Mouse (Mus musculus) mouse embryonic stem cell (cell line): ENCODE data around the gene Tbc1d14.

Source experiments
- in situ Hi-C, 2 experiments: fragments of 300-500 bp; cut with MboI; formaldehyde crosslinking; loops; 1 replicate in 1 of 2; 3 replicates in 1 of 2; pipeline ENCODE4 v1.14.3; 2019 to 2020; ENCODE audit warnings: low sequenced_read_pairs in 2 of 2, low pct_unique_long_range_greater_than_20kb in 1 of 2, mixed read lengths in 1 of 2; ENCODE audit not compliant: unreplicated experiment in 1 of 2

Gene Tbc1d14

GRCm38 (mm10) chr5:36530129-36530751, 62.8 kb downstream of the Tbc1d14 start:
- in situ Hi-C loops: loop anchor here in 1 of 2 experiments (5.0 kb wide), 1 partner anchor 52 kb away; no protein-coding TSS in a partner anchor

- in situ Hi-C loops: loop anchor here (5.0 kb wide), 1 partner anchor 53 kb away; no protein-coding TSS in a partner anchor
Measured at GRCm38 (mm10) chr5:36529698-36530097, 63.4 kb downstream of the Tbc1d14 start.

- in situ Hi-C loops: loop anchor here in 1 of 2 experiments (5.0 kb wide), 1 partner anchor 55 kb away; no protein-coding TSS in a partner anchor
Measured at GRCm38 (mm10) chr5:36526921-36527320, 66.2 kb downstream of the Tbc1d14 start.

GRCm38 (mm10) chr5:36526274-36526673, 66.8 kb downstream of the Tbc1d14 start:
- in situ Hi-C loops: loop anchor here in 1 of 2 experiments (5.0 kb wide), 1 partner anchor 56 kb away; no protein-coding TSS in a partner anchor

GRCm38 (mm10) chr5:36525216-36525615, 67.9 kb downstream of the Tbc1d14 start:
- in situ Hi-C loops: loop anchor here in 1 of 2 experiments (5.0 kb wide), 1 partner anchor 57 kb away; no protein-coding TSS in a partner anchor

- in situ Hi-C loops: no loop called here
Measured at GRCm38 (mm10) chr5:36523219-36523703, 69.8 kb downstream of the Tbc1d14 start.

- in situ Hi-C loops: no loop called here
Measured at GRCm38 (mm10) chr5:36522782-36523181, 70.3 kb downstream of the Tbc1d14 start.

- in situ Hi-C loops: no loop called here
Measured at GRCm38 (mm10) chr5:36519751-36520150, 73.3 kb downstream of the Tbc1d14 start.

GRCm38 (mm10) chr5:36517596-36517995, 75.5 kb downstream of the Tbc1d14 start:
- in situ Hi-C loops: no loop called here

GRCm38 (mm10) chr5:36515558-36515957, 77.5 kb downstream of the Tbc1d14 start:
- in situ Hi-C loops: no loop called here

- in situ Hi-C loops: no loop called here
Measured at GRCm38 (mm10) chr5:36515126-36515525, 78.0 kb downstream of the Tbc1d14 start.

GRCm38 (mm10) chr5:36510956-36511355, 82.1 kb downstream of the Tbc1d14 start:
- in situ Hi-C loops: no loop called here

GRCm38 (mm10) chr5:36508351-36508750, 84.7 kb downstream of the Tbc1d14 start:
- in situ Hi-C loops: no loop called here

- in situ Hi-C loops: no loop called here
Measured at GRCm38 (mm10) chr5:36505643-36506042, 87.4 kb downstream of the Tbc1d14 start.

- in situ Hi-C loops: no loop called here
Measured at GRCm38 (mm10) chr5:36505235-36505634, 87.8 kb downstream of the Tbc1d14 start.

GRCm38 (mm10) chr5:36494709-36495108, 98.4 kb downstream of the Tbc1d14 start:
- in situ Hi-C loops: no loop called here

- in situ Hi-C loops: no loop called here
Measured at GRCm38 (mm10) chr5:36493919-36494318, 99.2 kb downstream of the Tbc1d14 start.

GRCm38 (mm10) chr5:36489225-36489624, 103.9 kb downstream of the Tbc1d14 start:
- in situ Hi-C loops: no loop called here

GRCm38 (mm10) chr5:36485306-36485705, 107.8 kb downstream of the Tbc1d14 start:
- in situ Hi-C loops: no loop called here
